1 mouse cellular context compared by ENCODE assay signal in genomic region chr5:115068671-115069421, GRCm38 (mm10).
TF ChIP-seq lines count a peak whose summit lies in the region.

No protein-coding gene starts in this region.

TF ChIP-seq in MEL, 35 proteins besides CTCF, POLR2A, EP300 and RAD21 (continued from another document):
- no peak for TF ChIP-seq MAX (IDR thresholded peaks at IDR 0.05; ENCODE audit: low read length)
